Mouse (Mus musculus): ENCODE data around the gene Disc1. TPM values are rescaled to one million over a fixed set of nuclear protein-coding genes. Genes with fewer than 3 reads are reported as not detected.

Gene Disc1
- polyA plus RNA-seq, 2 experiments from 2014 or later: 0.37 to 0.56 TPM

- no peak for ATAC-seq
These were observed 218.3 kb downstream of the Disc1 start for GRCm38 (mm10) chr8:125272089-125272866.

GRCm38 (mm10) chr8:125277071-125277682, 223.2 kb downstream of the Disc1 start:
- ATAC-seq: no peak

- no peak for ATAC-seq
These were observed 225.2 kb downstream of the Disc1 start for GRCm38 (mm10) chr8:125279156-125279555.

GRCm38 (mm10) chr8:125279892-125280291, 225.9 kb downstream of the Disc1 start:
- no peak for ATAC-seq

- ATAC-seq: no peak
These were observed 228.5 kb downstream of the Disc1 start for GRCm38 (mm10) chr8:125282531-125282930.

- ATAC-seq: no peak
These were observed 229.5 kb downstream of the Disc1 start for GRCm38 (mm10) chr8:125283542-125283941.

GRCm38 (mm10) chr8:125284875-125285274, 230.9 kb downstream of the Disc1 start:
- no peak for ATAC-seq

GRCm38 (mm10) chr8:125285391-125285790, 231.4 kb downstream of the Disc1 start:
- ATAC-seq: no peak

- no peak for ATAC-seq
These were observed 232.1 kb downstream of the Disc1 start for GRCm38 (mm10) chr8:125285966-125286681.

GRCm38 (mm10) chr8:125287311-125287710, 233.3 kb downstream of the Disc1 start:
- ATAC-seq: no peak

GRCm38 (mm10) chr8:125287841-125288341, 233.9 kb downstream of the Disc1 start:
- ATAC-seq: no peak

GRCm38 (mm10) chr8:125291506-125291905, 237.5 kb downstream of the Disc1 start:
- ATAC-seq: no peak

- ATAC-seq: no peak
These were observed 238.1 kb downstream of the Disc1 start for GRCm38 (mm10) chr8:125291932-125292717.

- ATAC-seq: no peak
These were observed 239.1 kb downstream of the Disc1 start for GRCm38 (mm10) chr8:125292933-125293591.

- ATAC-seq: no peak
These were observed 245.3 kb downstream of the Disc1 start for GRCm38 (mm10) chr8:125299248-125299647.

GRCm38 (mm10) chr8:125301931-125302361, 248.0 kb downstream of the Disc1 start:
- ATAC-seq: no peak

- ATAC-seq: no peak
These were observed 252.7 kb downstream of the Disc1 start for GRCm38 (mm10) chr8:125306665-125307064.

- ATAC-seq: no peak
These were observed 256.0 kb downstream of the Disc1 start for GRCm38 (mm10) chr8:125309985-125310384.

All from activated CD4-positive, CD25-positive, alpha-beta regulatory T cell, adult 4 months (primary cell).